Mouse (Mus musculus) B cell, adult 2 months (primary cell): ENCODE results near the gene Tpx2.
A peak's percentile ranks its signal among the peaks of the same experiment; 100 is the strongest.

Experiments
- DNase-seq, 2 experiments: peaks; one replicate each; pipeline ENCODE4 v3.0.0; 2022

Tpx2 gene

GRCm38 (mm10) chr2:152878239-152878638 lies 30.5 kb downstream of the Tpx2 start:
- no peak for DNase-seq

- no peak for DNase-seq
These were observed 33.1 kb downstream of the Tpx2 start for GRCm38 (mm10) chr2:152880898-152881297.

- no peak for DNase-seq
These were observed 36.4 kb downstream of the Tpx2 start for GRCm38 (mm10) chr2:152884101-152884645.

- no peak for DNase-seq
These were observed 39.5 kb downstream of the Tpx2 start for GRCm38 (mm10) chr2:152887230-152887629.

GRCm38 (mm10) chr2:152888774-152889173 lies 41.0 kb downstream of the Tpx2 start:
- no peak for DNase-seq

- DNase-seq = no peak
These were observed 48.1 kb downstream of the Tpx2 start for GRCm38 (mm10) chr2:152895834-152896233.

GRCm38 (mm10) chr2:152896926-152897325 lies 49.2 kb downstream of the Tpx2 start:
- DNase-seq = no peak

GRCm38 (mm10) chr2:152899011-152899410 lies 51.2 kb downstream of the Tpx2 start:
- no peak for DNase-seq

- DNase-seq = no peak
These were observed 53.5 kb downstream of the Tpx2 start for GRCm38 (mm10) chr2:152901296-152901695.

GRCm38 (mm10) chr2:152902658-152903057 lies 54.9 kb downstream of the Tpx2 start:
- no peak for DNase-seq

GRCm38 (mm10) chr2:152903586-152903985 lies 55.8 kb downstream of the Tpx2 start:
- no peak for DNase-seq

GRCm38 (mm10) chr2:152904127-152904643 lies 56.4 kb downstream of the Tpx2 start:
- DNase-seq = no peak

- no peak for DNase-seq
These were observed 57.5 kb downstream of the Tpx2 start for GRCm38 (mm10) chr2:152905036-152905829.

- no peak for DNase-seq
These were observed 58.7 kb downstream of the Tpx2 start for GRCm38 (mm10) chr2:152906274-152907037.

- DNase-seq = no peak
These were observed 59.6 kb downstream of the Tpx2 start for GRCm38 (mm10) chr2:152907114-152907943.

- DNase-seq = no peak
These were observed 62.1 kb downstream of the Tpx2 start for GRCm38 (mm10) chr2:152909848-152910247.

- no peak for DNase-seq
These were observed 63.3 kb downstream of the Tpx2 start, which contains the start of gene Mylk2 for GRCm38 (mm10) chr2:152911031-152911430. Mylk2 (plus strand) TSS chr2:152911352.

- DNase-seq = no peak
These were observed 63.7 kb downstream of the Tpx2 start for GRCm38 (mm10) chr2:152911432-152911831.

GRCm38 (mm10) chr2:152913471-152913870 lies 65.7 kb downstream of the Tpx2 start:
- no peak for DNase-seq

- DNase-seq = peak; percentile 78 to 79
These were observed 66.8 kb downstream of the Tpx2 start for GRCm38 (mm10) chr2:152914310-152915120.

GRCm38 (mm10) chr2:152915453-152915852 lies 67.7 kb downstream of the Tpx2 start:
- no peak for DNase-seq

- DNase-seq = no peak
These were observed 68.3 kb downstream of the Tpx2 start for GRCm38 (mm10) chr2:152916111-152916510.
